Mouse (Mus musculus) left cerebral cortex, postnatal 14 days (tissue): ENCODE results near the gene Ndufa4l2. TPM values are rescaled to one million over a fixed set of nuclear protein-coding genes. Genes with fewer than 3 reads are reported as not detected.

ENCODE experiments used
- DNase-seq, 2 experiments: peaks; one replicate each; pipeline ENCODE4 v3.0.0; 2021 to 2022; ENCODE audit warnings: low spot score in 2 of 2, mixed read lengths in 1 of 2
- intact Hi-C: fragments of 180-260 bp; cut with DNase I; formaldehyde crosslinking; loops from one replicate; pipeline ENCODE4 v1.15.1; 2025
- long read RNA-seq, 2 experiments: library from polyadenylated mRNA; stranded (forward); transcript quantifications; one replicate each; pipeline ENCODE4 v2.0.0; 2021
- total RNA-seq, 2 experiments: library from RNA; stranded (reverse); gene quantifications; 2 replicates each; pipeline ENCODE4 v1.2.3; 2021

Gene Ndufa4l2
- total RNA-seq, result 1 to 10 TPM; 7.4 to 8.9 TPM
- long read RNA-seq, experiment 1, transcript Ndufa4l2-201 (4 exons, 934 nt), result major isoform, 10 of 10 reads
- long read RNA-seq, experiment 1, partial matches to known transcripts, result 0 of 10 reads
- long read RNA-seq, experiment 1, other reads (novel, unspliced or antisense), result 0 of 10 reads
- long read RNA-seq, experiment 2, partial matches to known transcripts, result 0 of 2 reads
- long read RNA-seq, experiment 2, other reads (novel, unspliced or antisense), result 0 of 2 reads

- no peak for DNase-seq
- intact Hi-C loops, result no loop called here
Measured at GRCm38 (mm10) chr10:127514764-127515163, at the start of gene Ndufa4l2. Gene Ndufa4l2 (plus strand): TSS chr10:127514967.

GRCm38 (mm10) chr10:127471281-127471988, 43.3 kb upstream of the Ndufa4l2 start:
- DNase-seq, result no peak
- intact Hi-C loops, result no loop called here

GRCm38 (mm10) chr10:127472722-127473121, 42.0 kb upstream of the Ndufa4l2 start:
- intact Hi-C loops, result no loop called here
- no peak for DNase-seq

- DNase-seq, result no peak
- intact Hi-C loops, result no loop called here
Measured at GRCm38 (mm10) chr10:127475175-127475574, 39.6 kb upstream of the Ndufa4l2 start.

GRCm38 (mm10) chr10:127476541-127476940, 38.2 kb upstream of the Ndufa4l2 start:
- intact Hi-C loops, result no loop called here
- no peak for DNase-seq

GRCm38 (mm10) chr10:127477301-127477700, 37.5 kb upstream of the Ndufa4l2 start:
- DNase-seq, result no peak
- intact Hi-C loops, result no loop called here

- intact Hi-C loops, result no loop called here
- DNase-seq, result peak; percentile 53 to 57
Measured at GRCm38 (mm10) chr10:127479131-127479530, 35.6 kb upstream of the Ndufa4l2 start.

- peak; percentile 58 to 62 for DNase-seq
- intact Hi-C loops, result no loop called here
Measured at GRCm38 (mm10) chr10:127480833-127481813, 33.6 kb upstream of the Ndufa4l2 start.

- intact Hi-C loops, result no loop called here
Measured at GRCm38 (mm10) chr10:127485235-127485634, 29.5 kb upstream of the Ndufa4l2 start.

GRCm38 (mm10) chr10:127488856-127489255, 25.9 kb upstream of the Ndufa4l2 start:
- intact Hi-C loops, result no loop called here

More at GRCm38 (mm10) chr10:127485235-127485634, 29.5 kb upstream of the Ndufa4l2 start:
- no peak for DNase-seq

GRCm38 (mm10) chr10:127490160-127491127, 24.3 kb upstream of the Ndufa4l2 start:
- no peak for DNase-seq
- intact Hi-C loops, result no loop called here

More at GRCm38 (mm10) chr10:127488856-127489255, 25.9 kb upstream of the Ndufa4l2 start:
- no peak for DNase-seq

GRCm38 (mm10) chr10:127491128-127491512, 23.6 kb upstream of the Ndufa4l2 start:
- intact Hi-C loops, result no loop called here
- DNase-seq, result no peak

GRCm38 (mm10) chr10:127492118-127492517, 22.6 kb upstream of the Ndufa4l2 start:
- DNase-seq, result no peak
- intact Hi-C loops, result no loop called here

- intact Hi-C loops, result no loop called here
- no peak for DNase-seq
Measured at GRCm38 (mm10) chr10:127496156-127496555, 18.6 kb upstream of the Ndufa4l2 start.

GRCm38 (mm10) chr10:127499516-127499915, 15.3 kb upstream of the Ndufa4l2 start:
- intact Hi-C loops, result no loop called here
- DNase-seq, result no peak

GRCm38 (mm10) chr10:127500042-127500441, 14.7 kb upstream of the Ndufa4l2 start:
- DNase-seq, result no peak
- intact Hi-C loops, result loop anchor here (5.0 kb wide), 1 partner anchor 37 kb away; no protein-coding TSS in a partner anchor

- intact Hi-C loops, result loop anchor here (5.0 kb wide), 1 partner anchor 36 kb away; no protein-coding TSS in a partner anchor
- DNase-seq, result no peak
Measured at GRCm38 (mm10) chr10:127500894-127501893, 13.6 kb upstream of the Ndufa4l2 start, which contains the start of gene Stac3. Gene Stac3 (plus strand): TSS chr10:127501686.
